Mouse (Mus musculus): ENCODE measurements at regions not wholly inside any gene's neighbourhood (a gene's known extent, or its start where the extent isn't known, plus 50 kb on each side); places are given as distances from the start of the nearest gene placed in this dataset.

DNA sequence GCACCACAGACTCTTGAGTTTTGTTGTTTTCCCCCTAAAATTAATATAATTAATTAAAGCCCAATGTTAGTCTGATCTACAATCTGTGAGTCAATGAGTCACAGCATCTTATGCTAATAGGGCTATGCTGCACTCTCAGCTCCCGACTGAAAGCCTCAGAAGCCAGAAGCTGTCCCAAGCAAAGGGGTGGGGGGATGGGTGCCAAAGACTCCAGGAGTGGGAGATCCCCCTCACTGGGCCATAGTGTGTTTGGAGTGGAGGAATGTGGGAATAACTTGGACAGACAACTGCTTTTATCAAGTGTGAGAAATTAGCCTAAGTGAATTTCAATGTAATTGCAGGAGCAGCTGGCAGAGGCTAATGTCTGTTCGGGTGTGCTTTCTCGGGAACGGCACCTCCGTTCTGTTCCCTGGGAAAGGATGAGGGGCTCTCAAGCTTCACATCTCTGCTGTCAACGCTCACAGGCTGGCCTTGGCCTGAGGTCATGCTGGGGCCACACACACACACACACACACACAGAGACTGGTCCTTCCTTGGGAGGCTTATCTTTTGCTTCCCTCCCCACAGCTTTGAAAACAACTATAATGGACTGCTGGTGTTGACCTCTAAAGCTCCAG, 124.2 kb upstream of the 1700016C15Rik start:
- TF ChIP-seq CTCF (conservative IDR thresholded peaks at IDR 0.05; ENCODE audit: insufficient read depth, insufficient read length, low read depth, low read length) (no peak), POLR2A (IDR thresholded peaks at IDR 0.05; ENCODE audit: low read depth, low read length) (no peak)
